Mouse (Mus musculus) midbrain, embryonic 12.5 days (tissue): ENCODE results near the gene Nupl1. TPM values are rescaled to one million over a fixed set of nuclear protein-coding genes. Genes with fewer than 3 reads are reported as not detected.

Experiments used
- ATAC-seq: fragments of 200-750 bp; cut with Nextera tagmentation; 2 replicates; pipeline ENCODE4 v1.8.0; 2017; ENCODE audit warnings: low read depth, moderate TSS enrichment, moderate library complexity; ENCODE audit not compliant: low FRiP score
- H3K27ac ChIP-seq: fragments of 300-500 bp; sonication (generic); replicated peaks from 2 replicates; pipeline ENCODE4 v1.5.1; 2016; ENCODE audit warnings: mild to moderate bottlenecking
- H3K27me3 ChIP-seq: fragments of 300-500 bp; sonication (generic); 2 replicates; pipeline ENCODE4 v1.6.1; 2016; ENCODE audit warnings: mild to moderate bottlenecking
- H3K36me3 ChIP-seq: fragments of 300-500 bp; sonication (generic); 2 replicates; pipeline ENCODE4 v1.6.1; 2016
- H3K4me1 ChIP-seq: fragments of 300-500 bp; sonication (generic); 2 replicates; pipeline ENCODE4 v1.6.1; 2016
- H3K4me2 ChIP-seq: fragments of 300-500 bp; sonication (generic); replicated peaks from 2 replicates; pipeline ENCODE4 v1.6.1; 2016; ENCODE audit warnings: mild to moderate bottlenecking, moderate library complexity
- H3K4me3 ChIP-seq: fragments of 300-500 bp; sonication (generic); 2 replicates; pipeline ENCODE4 v1.5.1; 2016; ENCODE audit warnings: mild to moderate bottlenecking
- H3K9ac ChIP-seq: fragments of 300-500 bp; sonication (generic); replicated peaks from 2 replicates; pipeline ENCODE4 v1.6.1; 2016; ENCODE audit warnings: mild to moderate bottlenecking, moderate library complexity
- H3K9me3 ChIP-seq: fragments of 300-500 bp; sonication (generic); 2 replicates; pipeline ENCODE4 v1.6.1; 2016; ENCODE audit warnings: mild to moderate bottlenecking
- WGBS: fragments of 180-500 bp; shearing (Covaris S2); methylation state at CpG from one replicate; pipeline ENCODE4 v1.1.7; 2016; 5-methylcytosine and 5-hydroxymethylcytosine counted together
- polyA plus RNA-seq: library from polyadenylated mRNA; unstranded; fragments of >200 nt; fragmentation: Nextera tagmentation; extraction: Ambion mirVana; gene quantifications from 2 replicates; pipeline ENCODE4 v1.2.1, GENCODE M21; 2016

Nupl1 gene
- polyA plus RNA-seq, 1 experiment from 2014 or later = not detected

- H3K4me3 ChIP-seq = peak overlapping the region; percentile 76
- peak overlapping the region; percentile 74 for H3K9ac ChIP-seq
- WGBS = 20% methylated on average over 36 of the region's 37 CpGs
- peak overlapping the region; percentile 99 for H3K4me2 ChIP-seq
- H3K4me1 ChIP-seq = peaks cover 13% of the 10 kb centered on the region
- peaks cover 49% of the 10 kb centered on the region for H3K27me3 ChIP-seq
- H3K36me3 ChIP-seq = no peaks in the 10 kb centered on the region
- ATAC-seq = peak; percentile 66; the same call in 1 of the 2 replicates
- H3K27ac ChIP-seq = peak overlapping the region; percentile 43
- no peaks in the 10 kb centered on the region for H3K9me3 ChIP-seq
Measured at GRCm38 (mm10) chr14:60177614-60178570, 73.3 kb downstream of the Nupl1 start.

- Histone ChIP-seq H3K4me2 (peak overlapping the region; percentile 99), H3K27me3 (peaks cover 49% of the 10 kb centered on the region), H3K4me1 (peaks cover 19% of the 10 kb centered on the region), H3K36me3 (no peaks in the 10 kb centered on the region), H3K4me3 (peak overlapping the region; percentile 76), H3K27ac (peak overlapping the region; percentile 43), H3K9me3 (no peaks in the 10 kb centered on the region), H3K9ac (peak overlapping the region; percentile 74)
- WGBS = 1% methylated on average over 63 of the region's 84 CpGs
- ATAC-seq = peak; percentile 84
Measured at GRCm38 (mm10) chr14:60176891-60177613, 74.2 kb downstream of the Nupl1 start.

- H3K9ac ChIP-seq = no peak overlapping the region
- no peaks in the 10 kb centered on the region for H3K9me3 ChIP-seq
- H3K27ac ChIP-seq = no peak overlapping the region
- peak; percentile 24 for ATAC-seq
- peak overlapping the region; percentile 99 for H3K4me2 ChIP-seq
- no peaks in the 10 kb centered on the region for H3K36me3 ChIP-seq
- H3K27me3 ChIP-seq = peaks cover 49% of the 10 kb centered on the region
- WGBS = 32% methylated on average over 9 of the region's 9 CpGs
- peak overlapping the region; percentile 76 for H3K4me3 ChIP-seq
- peaks cover 20% of the 10 kb centered on the region for H3K4me1 ChIP-seq
Measured at GRCm38 (mm10) chr14:60176469-60176890, 74.8 kb downstream of the Nupl1 start.

GRCm38 (mm10) chr14:60172286-60173055, 78.8 kb downstream of the Nupl1 start:
- Histone ChIP-seq H3K27me3 (peaks cover 30% of the 10 kb centered on the region), H3K4me2 (no peak overlapping the region), H3K36me3 (no peaks in the 10 kb centered on the region), H3K27ac (no peak overlapping the region), H3K4me1 (peaks cover 15% of the 10 kb centered on the region), H3K9ac (no peak overlapping the region), H3K4me3 (no peak overlapping the region), H3K9me3 (no peaks in the 10 kb centered on the region)
- no peak for ATAC-seq
- WGBS = 70% methylated on average over 12 of the region's 12 CpGs

DNA sequence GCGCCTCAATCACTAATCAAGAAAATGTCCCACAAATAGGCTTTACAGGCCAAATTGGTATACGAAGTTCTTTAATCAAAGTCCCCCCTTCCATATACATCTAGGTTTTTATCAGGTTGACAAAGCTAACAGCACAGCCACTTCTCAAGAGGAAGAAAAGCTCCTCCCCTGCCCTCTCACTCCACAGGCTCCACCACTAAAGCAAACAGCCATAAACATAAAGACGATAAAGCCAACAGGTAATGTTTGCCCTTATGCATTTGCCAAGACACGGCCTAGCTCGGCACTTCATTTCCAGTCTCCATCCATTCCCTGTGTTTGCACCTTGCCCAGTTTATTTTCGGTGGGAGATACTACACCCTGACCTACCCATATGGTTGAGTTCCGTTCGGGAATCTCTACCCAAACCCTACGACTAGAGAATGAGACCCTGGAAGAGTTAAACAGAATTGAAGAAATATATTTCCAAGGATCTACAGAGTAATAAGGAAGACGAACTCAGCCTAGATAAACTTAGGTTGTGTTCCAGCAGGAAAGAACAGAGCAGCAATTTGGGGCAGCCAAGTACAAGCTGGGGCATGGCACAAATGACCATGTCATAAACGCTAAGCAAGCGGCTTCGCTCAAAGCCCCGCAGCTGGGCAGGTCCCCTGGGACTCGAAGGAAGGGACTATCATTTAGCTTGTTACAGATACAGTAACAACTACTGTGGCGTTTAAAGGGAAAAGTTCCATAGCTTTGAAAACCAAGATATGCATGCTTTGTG, 80.2 kb downstream of the Nupl1 start:
- H3K27me3 ChIP-seq = peaks cover 18% of the 10 kb centered on the region
- no peak for ATAC-seq
- no peak overlapping the region for H3K4me3 ChIP-seq
- no peaks in the 10 kb centered on the region for H3K36me3 ChIP-seq
- no peak overlapping the region for H3K4me2 ChIP-seq
- no peaks in the 10 kb centered on the region for H3K9me3 ChIP-seq
- WGBS = 89% methylated on average over 16 of the region's 16 CpGs
- no peak overlapping the region for H3K9ac ChIP-seq
- H3K27ac ChIP-seq = no peak overlapping the region
- peaks cover 12% of the 10 kb centered on the region; the same call in 1 of the 2 replicates for H3K4me1 ChIP-seq

DNA sequence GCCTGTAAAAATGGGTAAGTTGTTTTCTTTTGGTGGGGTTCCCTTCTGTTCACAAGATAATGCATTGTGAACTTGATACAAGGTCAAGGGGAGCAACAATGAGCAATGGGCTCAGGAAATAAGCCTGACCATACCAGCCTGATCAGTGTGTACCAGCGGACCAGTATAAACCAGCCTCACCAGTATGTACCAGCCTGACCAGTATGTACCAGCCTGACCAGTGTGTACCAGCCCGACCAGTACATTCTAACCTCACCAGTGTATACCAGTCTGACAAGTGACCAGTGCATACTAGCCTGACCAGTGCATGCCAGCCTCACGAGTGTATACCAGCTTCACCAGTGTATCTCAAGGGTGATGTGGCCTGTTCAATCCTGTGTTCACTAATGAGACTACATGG, 87.9 kb downstream of the Nupl1 start:
- no peak for ATAC-seq
- Histone ChIP-seq H3K9ac (no peak overlapping the region), H3K4me1 (no peaks in the 10 kb centered on the region), H3K27ac (no peak overlapping the region), H3K9me3 (no peaks in the 10 kb centered on the region), H3K4me3 (no peak overlapping the region), H3K4me2 (no peak overlapping the region), H3K27me3 (no peaks in the 10 kb centered on the region), H3K36me3 (no peaks in the 10 kb centered on the region)
- 94% methylated on average over 3 of the region's 3 CpGs for WGBS

DNA sequence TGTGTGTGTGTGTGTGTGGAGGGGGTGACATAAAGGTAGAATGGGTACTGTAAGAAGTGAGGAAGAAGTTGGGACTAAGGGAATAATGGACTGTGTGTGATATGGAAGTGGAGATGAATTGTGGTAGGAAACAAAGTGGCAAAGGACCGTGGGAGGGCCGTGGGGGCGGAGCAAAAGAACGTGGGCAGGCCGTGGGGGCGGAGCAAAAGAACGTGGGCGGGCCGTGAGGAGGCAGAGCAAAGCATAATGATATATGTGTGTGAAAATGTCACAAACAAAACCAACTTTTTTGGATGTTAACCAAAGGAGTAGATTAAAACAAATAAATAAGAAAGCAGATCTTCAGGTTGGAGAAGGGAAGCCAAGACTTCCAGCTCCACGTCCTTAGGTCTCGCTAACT, 98.9 kb downstream of the Nupl1 start:
- H3K27ac ChIP-seq = no peak overlapping the region
- H3K9me3 ChIP-seq = no peaks in the 10 kb centered on the region
- H3K27me3 ChIP-seq = no peaks in the 10 kb centered on the region
- H3K4me2 ChIP-seq = no peak overlapping the region
- ATAC-seq = no peak
- H3K4me1 ChIP-seq = no peaks in the 10 kb centered on the region
- WGBS = 85% methylated on average over 11 of the region's 11 CpGs
- H3K4me3 ChIP-seq = no peak overlapping the region
- no peaks in the 10 kb centered on the region for H3K36me3 ChIP-seq
- no peak overlapping the region for H3K9ac ChIP-seq

DNA sequence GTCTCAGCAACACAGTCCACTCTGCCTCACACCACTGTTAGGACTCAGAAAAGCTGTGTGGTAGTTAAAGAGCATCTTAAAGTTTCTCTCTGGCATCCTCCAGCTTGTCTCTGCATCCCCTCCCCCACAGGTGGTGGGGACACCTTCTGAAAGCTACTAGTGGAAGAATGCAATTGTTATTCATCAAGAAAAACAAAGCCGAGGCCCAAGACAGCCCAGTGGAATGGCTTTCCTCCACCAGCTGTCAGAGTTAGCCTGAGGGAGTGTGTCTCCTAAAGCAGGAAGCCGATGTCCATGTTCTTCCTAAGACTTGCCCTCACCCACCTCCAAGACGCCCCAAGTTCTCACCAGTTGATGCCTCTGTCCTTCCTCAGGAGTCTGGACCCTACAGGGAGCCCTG, 102.3 kb downstream of the Nupl1 start:
- no peaks in the 10 kb centered on the region for H3K9me3 ChIP-seq

GRCm38 (mm10) chr14:60143234-60143633, 108.0 kb downstream of the Nupl1 start:
- no peak for ATAC-seq
- H3K4me1 ChIP-seq = no peaks in the 10 kb centered on the region
- WGBS = 83% methylated on average over 10 of the region's 10 CpGs
- no peaks in the 10 kb centered on the region for H3K36me3 ChIP-seq
- H3K27ac ChIP-seq = no peak overlapping the region
- no peaks in the 10 kb centered on the region for H3K27me3 ChIP-seq
- H3K9me3 ChIP-seq = no peaks in the 10 kb centered on the region
- H3K9ac ChIP-seq = no peak overlapping the region
- H3K4me2 ChIP-seq = no peak overlapping the region
- H3K4me3 ChIP-seq = no peak overlapping the region

More for the DNA sequence above, 102.3 kb downstream of the Nupl1 start:
- Histone ChIP-seq H3K27ac (no peak overlapping the region), H3K9ac (no peak overlapping the region), H3K36me3 (no peaks in the 10 kb centered on the region), H3K4me1 (no peaks in the 10 kb centered on the region), H3K27me3 (no peaks in the 10 kb centered on the region), H3K4me2 (no peak overlapping the region), H3K4me3 (no peak overlapping the region)
- no peak for ATAC-seq
- WGBS = 63% methylated on average over 3 of the region's 3 CpGs

- WGBS = 93% methylated on average over 4 of the region's 4 CpGs
- no peak overlapping the region for H3K4me3 ChIP-seq
- no peaks in the 10 kb centered on the region for H3K9me3 ChIP-seq
- H3K36me3 ChIP-seq = no peaks in the 10 kb centered on the region
- no peak overlapping the region for H3K9ac ChIP-seq
- no peak overlapping the region for H3K27ac ChIP-seq
- H3K4me2 ChIP-seq = no peak overlapping the region
- no peaks in the 10 kb centered on the region for H3K4me1 ChIP-seq
- no peak for ATAC-seq
- no peaks in the 10 kb centered on the region for H3K27me3 ChIP-seq
Measured at GRCm38 (mm10) chr14:60138339-60138738, 112.9 kb downstream of the Nupl1 start.

DNA sequence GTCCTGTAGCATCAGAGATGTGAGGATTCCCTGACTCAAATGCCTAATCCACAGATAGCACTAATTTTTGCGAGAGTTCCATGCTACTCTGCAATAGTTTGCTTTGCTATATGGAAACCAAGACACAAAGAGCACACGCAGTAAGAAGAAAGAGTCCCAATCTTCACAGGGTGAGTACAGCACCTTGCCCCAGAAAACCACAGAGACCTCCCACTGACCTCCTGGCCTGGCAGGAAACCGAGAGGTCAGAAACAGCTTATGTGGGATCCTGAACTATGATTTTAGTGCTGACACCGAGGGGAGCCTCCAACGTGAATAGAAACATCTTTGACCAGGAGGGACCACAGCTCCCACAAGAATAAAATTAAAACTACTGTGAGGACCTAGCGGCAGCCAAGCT, 113.4 kb downstream of the Nupl1 start:
- H3K27me3 ChIP-seq = no peaks in the 10 kb centered on the region
- WGBS = 80% methylated on average over 6 of the region's 6 CpGs
- no peaks in the 10 kb centered on the region for H3K4me1 ChIP-seq
- no peak for ATAC-seq
- no peak overlapping the region for H3K9ac ChIP-seq
- H3K9me3 ChIP-seq = no peaks in the 10 kb centered on the region
- no peak overlapping the region for H3K4me2 ChIP-seq
- H3K4me3 ChIP-seq = no peak overlapping the region
- no peak overlapping the region for H3K27ac ChIP-seq
- H3K36me3 ChIP-seq = no peaks in the 10 kb centered on the region
